Mouse (Mus musculus) gastrocnemius, postnatal 10 days (tissue): Measurements from ENCODE around the gene Tlcd2. TPM values are rescaled to one million over a fixed set of nuclear protein-coding genes. Genes with fewer than 3 reads are reported as not detected.

Source experiments
- DNase-seq: peaks from one replicate; pipeline ENCODE4 v3.0.0; 2021; ENCODE audit warnings: mixed read lengths
- total RNA-seq, 2 experiments: library from RNA; stranded (reverse); gene quantifications; 2 replicates each; pipeline ENCODE4 v1.2.3; 2021

Gene Tlcd2
- total RNA-seq, 2 experiments from 2014 or later: 13.5 to 14.9 TPM

- no peak for DNase-seq
Observed at GRCm38 (mm10) chr11:75466731-75467505, 5.4 kb downstream of the Tlcd2 start.

- DNase-seq: peak; percentile 71
Observed at GRCm38 (mm10) chr11:75467512-75468215, 6.1 kb downstream of the Tlcd2 start.

GRCm38 (mm10) chr11:75468410-75468809, 6.9 kb downstream of the Tlcd2 start:
- DNase-seq: no peak

- DNase-seq: no peak
Observed at GRCm38 (mm10) chr11:75469261-75469660, 7.7 kb downstream of the Tlcd2 start.

GRCm38 (mm10) chr11:75470675-75471074, 9.2 kb downstream of the Tlcd2 start:
- no peak for DNase-seq

- DNase-seq: no peak
Observed at GRCm38 (mm10) chr11:75472469-75473081, 11.1 kb downstream of the Tlcd2 start.

- no peak for DNase-seq
Observed at GRCm38 (mm10) chr11:75473376-75473775, 11.9 kb downstream of the Tlcd2 start.

- no peak for DNase-seq
Observed at GRCm38 (mm10) chr11:75486192-75486591, 24.7 kb downstream of the Tlcd2 start.

- DNase-seq: peak; percentile 89
Observed at GRCm38 (mm10) chr11:75486601-75487285, 25.2 kb downstream of the Tlcd2 start, which contains the start of gene Prpf8. Gene Prpf8 (plus strand): TSS chr11:75486816.

GRCm38 (mm10) chr11:75487496-75487895, 26.0 kb downstream of the Tlcd2 start:
- no peak for DNase-seq

GRCm38 (mm10) chr11:75494296-75495049, 33.0 kb downstream of the Tlcd2 start:
- DNase-seq: no peak

GRCm38 (mm10) chr11:75498126-75498525, 36.6 kb downstream of the Tlcd2 start:
- DNase-seq: no peak

- DNase-seq: no peak
Observed at GRCm38 (mm10) chr11:75508162-75508561, 46.6 kb downstream of the Tlcd2 start.

GRCm38 (mm10) chr11:75508904-75509303, 47.4 kb downstream of the Tlcd2 start:
- DNase-seq: no peak

- DNase-seq: peak; percentile 79
Observed at GRCm38 (mm10) chr11:75509741-75510626, 48.5 kb downstream of the Tlcd2 start, which contains the start of gene Rilp. Gene Rilp (plus strand): TSS chr11:75510094.

GRCm38 (mm10) chr11:75510627-75510993, 49.1 kb downstream of the Tlcd2 start:
- peak; percentile 98 for DNase-seq

GRCm38 (mm10) chr11:75511213-75511612, 49.7 kb downstream of the Tlcd2 start:
- DNase-seq: peak; percentile 68

- DNase-seq: no peak
Observed at GRCm38 (mm10) chr11:75512301-75513018, 50.9 kb downstream of the Tlcd2 start.

- DNase-seq: no peak
Observed at GRCm38 (mm10) chr11:75513336-75513735, 51.8 kb downstream of the Tlcd2 start, which contains the start of gene Scarf1. Gene Scarf1 (plus strand): TSS chr11:75513540.

- no peak for DNase-seq
Observed at GRCm38 (mm10) chr11:75515186-75515585, 53.7 kb downstream of the Tlcd2 start.
